Mouse (Mus musculus): ENCODE measurements around the gene Ocln. TPM values are rescaled to one million over a fixed set of nuclear protein-coding genes. Genes with fewer than 3 reads are reported as not detected.

Gene Ocln
- polyA plus RNA-seq, 1 experiment = 23.3 TPM

GRCm38 (mm10) chr13:100524896-100525295 lies 27.6 kb downstream of the Ocln start:
- TF ChIP-seq CTCF (IDR thresholded peaks at IDR 0.05; ENCODE audit: extremely low read depth, insufficient read length, insufficient replicate concordance, low read depth, low read length) = no peak
- TF ChIP-seq POLR2A (IDR thresholded peaks at IDR 0.05; ENCODE audit: low read depth, low read length) = no peak
- Histone ChIP-seq H3K36me3 (ENCODE audit: control insufficient read depth, insufficient read depth, low read length) (peaks cover 28% of the 10 kb centered on the region), H3K4me1 (ENCODE audit: control insufficient read depth, insufficient read depth, insufficient read length, low read length) (peaks cover 25% of the 10 kb centered on the region), H3K27ac (ENCODE audit: insufficient read depth, low read depth, low read length) (no peak overlapping the region), H3K4me3 (ENCODE audit: low read depth, low read length) (no peak overlapping the region), H3K27me3 (ENCODE audit: control insufficient read depth, insufficient read depth, low read length) (no peaks in the 10 kb centered on the region)
- 76% methylated on average over 6 of the region's 6 CpGs for WGBS

DNA sequence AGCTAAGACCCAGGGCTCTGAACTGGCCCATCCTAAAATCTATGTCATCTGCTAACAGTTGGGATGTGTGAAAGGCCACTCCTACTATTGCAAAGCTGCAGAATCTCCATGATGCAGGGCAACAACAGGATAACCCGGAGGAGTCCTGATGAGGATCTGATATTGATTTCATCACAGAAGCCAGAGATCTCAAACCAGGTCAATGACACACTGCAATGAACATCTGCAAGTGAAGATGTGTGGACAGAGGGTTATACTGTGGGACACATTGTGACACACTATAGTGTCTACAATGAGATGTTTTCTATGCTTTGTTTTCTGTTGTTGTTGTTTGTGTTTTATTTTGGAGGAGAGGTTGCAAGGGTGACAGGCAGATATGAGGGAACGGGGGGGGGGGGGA lies 28.8 kb downstream of the Ocln start:
- 72% methylated on average over 2 of the region's 2 CpGs for WGBS
- Histone ChIP-seq H3K4me3 (ENCODE audit: low read depth, low read length) (no peak overlapping the region), H3K4me1 (ENCODE audit: control insufficient read depth, insufficient read depth, insufficient read length, low read length) (peaks cover 35% of the 10 kb centered on the region)

DNA sequence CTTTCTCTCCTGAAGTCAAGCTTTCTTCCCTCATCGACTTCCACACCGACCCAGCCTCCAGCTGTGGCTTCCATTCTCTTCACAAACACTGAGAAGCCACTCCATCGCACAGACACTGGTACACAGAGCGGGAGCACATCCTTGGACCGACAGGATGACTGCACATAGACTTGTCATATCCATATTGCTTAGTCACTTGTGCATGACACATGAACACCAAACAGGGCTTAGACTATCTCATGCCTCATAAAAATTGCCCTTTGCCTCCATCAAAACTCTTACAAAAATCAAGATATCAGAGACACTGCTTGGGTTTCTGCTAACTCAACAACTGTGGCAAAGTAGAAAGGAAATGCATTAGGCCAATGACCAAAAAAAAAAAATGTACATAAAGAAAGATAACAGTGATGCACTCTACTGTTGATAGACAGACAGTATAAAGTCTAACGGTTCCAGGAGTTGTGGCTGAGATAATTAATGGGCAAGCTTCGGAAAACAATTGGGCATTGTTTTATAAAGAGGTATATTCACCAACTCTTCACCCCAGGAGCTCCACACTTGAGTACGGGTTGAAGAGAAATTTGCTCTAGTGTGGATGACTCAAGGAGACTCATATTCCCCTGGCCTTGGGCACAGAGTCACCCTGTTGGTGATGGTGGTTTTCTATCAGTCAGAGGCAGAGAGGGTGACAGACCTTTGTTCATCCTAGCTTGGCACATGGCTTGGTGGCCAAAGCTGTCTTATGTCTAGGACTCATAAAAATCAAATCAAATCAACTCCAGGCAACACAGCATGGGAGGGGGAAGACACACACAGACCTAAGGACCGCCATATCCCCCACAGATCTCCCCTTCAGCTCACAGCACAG lies 30.6 kb downstream of the Ocln start:
- H3K4me3 ChIP-seq (ENCODE audit: low read depth, low read length) = no peak overlapping the region
- 43% methylated on average over 9 of the region's 9 CpGs for WGBS
- H3K27me3 ChIP-seq (ENCODE audit: control insufficient read depth, insufficient read depth, low read length) = no peaks in the 10 kb centered on the region
- TF ChIP-seq CTCF (IDR thresholded peaks at IDR 0.05; ENCODE audit: extremely low read depth, insufficient read length, insufficient replicate concordance, low read depth, low read length) (no peak), POLR2A (IDR thresholded peaks at IDR 0.05; ENCODE audit: low read depth, low read length) (no peak)
- peaks cover 45% of the 10 kb centered on the region for H3K4me1 ChIP-seq (ENCODE audit: control insufficient read depth, insufficient read depth, insufficient read length, low read length)
- peak overlapping the region; percentile 68 for H3K27ac ChIP-seq (ENCODE audit: insufficient read depth, low read depth, low read length)
- peaks cover 11% of the 10 kb centered on the region for H3K36me3 ChIP-seq (ENCODE audit: control insufficient read depth, insufficient read depth, low read length)

More for the DNA sequence above, 28.8 kb downstream of the Ocln start:
- no peak for TF ChIP-seq POLR2A (IDR thresholded peaks at IDR 0.05; ENCODE audit: low read depth, low read length)
- TF ChIP-seq CTCF (IDR thresholded peaks at IDR 0.05; ENCODE audit: extremely low read depth, insufficient read length, insufficient replicate concordance, low read depth, low read length) = no peak
- H3K36me3 ChIP-seq (ENCODE audit: control insufficient read depth, insufficient read depth, low read length) = peaks cover 21% of the 10 kb centered on the region
- no peaks in the 10 kb centered on the region for H3K27me3 ChIP-seq (ENCODE audit: control insufficient read depth, insufficient read depth, low read length)
- H3K27ac ChIP-seq (ENCODE audit: insufficient read depth, low read depth, low read length) = no peak overlapping the region

DNA sequence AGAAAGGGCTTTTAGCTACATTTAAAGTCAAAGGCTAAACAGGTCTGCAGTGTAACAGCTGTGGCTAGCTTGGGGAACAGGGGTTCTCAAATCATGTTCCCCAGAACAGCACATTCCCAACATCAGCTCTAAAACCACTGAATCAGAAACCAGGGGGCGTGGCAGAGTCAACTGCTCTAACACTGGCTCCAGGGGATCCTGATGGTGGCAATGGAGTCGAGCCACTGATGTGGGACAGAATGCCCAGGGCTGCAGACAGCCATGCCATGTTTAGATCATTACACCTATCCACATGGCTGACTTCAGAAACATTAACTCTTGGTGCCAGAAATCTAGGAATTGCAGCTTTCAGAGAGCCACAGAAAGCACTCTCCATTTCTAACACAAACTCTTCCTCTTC lies 33.4 kb downstream of the Ocln start:
- no peak overlapping the region for H3K4me3 ChIP-seq (ENCODE audit: low read depth, low read length)
- WGBS = 58% methylated on average over 2 of the region's 2 CpGs
- peaks cover 15% of the 10 kb centered on the region for H3K36me3 ChIP-seq (ENCODE audit: control insufficient read depth, insufficient read depth, low read length)
- TF ChIP-seq POLR2A (IDR thresholded peaks at IDR 0.05; ENCODE audit: low read depth, low read length) = no peak
- TF ChIP-seq CTCF (IDR thresholded peaks at IDR 0.05; ENCODE audit: extremely low read depth, insufficient read length, insufficient replicate concordance, low read depth, low read length) = no peak
- no peaks in the 10 kb centered on the region for H3K27me3 ChIP-seq (ENCODE audit: control insufficient read depth, insufficient read depth, low read length)
- peaks cover 60% of the 10 kb centered on the region for H3K4me1 ChIP-seq (ENCODE audit: control insufficient read depth, insufficient read depth, insufficient read length, low read length)
- peak overlapping the region; percentile 96 for H3K27ac ChIP-seq (ENCODE audit: insufficient read depth, low read depth, low read length)

GRCm38 (mm10) chr13:100518191-100518590 lies 34.3 kb downstream of the Ocln start:
- Histone ChIP-seq H3K27ac (ENCODE audit: insufficient read depth, low read depth, low read length) (peak overlapping the region; percentile 96), H3K36me3 (ENCODE audit: control insufficient read depth, insufficient read depth, low read length) (peaks cover 24% of the 10 kb centered on the region), H3K4me1 (ENCODE audit: control insufficient read depth, insufficient read depth, insufficient read length, low read length) (peaks cover 56% of the 10 kb centered on the region), H3K27me3 (ENCODE audit: control insufficient read depth, insufficient read depth, low read length) (no peaks in the 10 kb centered on the region), H3K4me3 (ENCODE audit: low read depth, low read length) (no peak overlapping the region)
- TF ChIP-seq CTCF (IDR thresholded peaks at IDR 0.05; ENCODE audit: extremely low read depth, insufficient read length, insufficient replicate concordance, low read depth, low read length) = no peak
- no peak for TF ChIP-seq POLR2A (IDR thresholded peaks at IDR 0.05; ENCODE audit: low read depth, low read length)
- 22% methylated on average over 6 of the region's 6 CpGs for WGBS

GRCm38 (mm10) chr13:100517652-100518153 lies 34.8 kb downstream of the Ocln start:
- 33% methylated on average over 6 of the region's 6 CpGs for WGBS

More at GRCm38 (mm10) chr13:100517652-100518153, 34.8 kb downstream of the Ocln start:
- Histone ChIP-seq H3K27me3 (ENCODE audit: control insufficient read depth, insufficient read depth, low read length) (no peaks in the 10 kb centered on the region), H3K36me3 (ENCODE audit: control insufficient read depth, insufficient read depth, low read length) (peaks cover 22% of the 10 kb centered on the region), H3K4me1 (ENCODE audit: control insufficient read depth, insufficient read depth, insufficient read length, low read length) (peaks cover 51% of the 10 kb centered on the region), H3K4me3 (ENCODE audit: low read depth, low read length) (no peak overlapping the region), H3K27ac (ENCODE audit: insufficient read depth, low read depth, low read length) (peak overlapping the region; percentile 96)
- TF ChIP-seq CTCF (IDR thresholded peaks at IDR 0.05; ENCODE audit: extremely low read depth, insufficient read length, insufficient replicate concordance, low read depth, low read length) = no peak
- TF ChIP-seq POLR2A (IDR thresholded peaks at IDR 0.05; ENCODE audit: low read depth, low read length) = no peak

Measured in small intestine, adult 2 months (tissue).